Mouse (Mus musculus) MEL (cell line): Measurements from ENCODE around the gene Map6d1. TPM values are rescaled to one million over a fixed set of nuclear protein-coding genes. Genes with fewer than 3 reads are reported as not detected.
A peak's percentile ranks its signal among the peaks of the same experiment; 100 is the strongest.

ENCODE experiments used
- DNase-seq: peaks from one replicate; pipeline ENCODE4 v3.0.0; 2011; ENCODE audit warnings: low read depth, low spot score
- H3K27ac ChIP-seq: 2 replicates; pipeline ENCODE4 v1.5.1; 2012; ENCODE audit warnings: low read depth, mild to moderate bottlenecking, control low read depth, low read length, moderate library complexity; ENCODE audit not compliant: control insufficient read depth
- H3K27me3 ChIP-seq, 2 experiments: fragments of 150-350 bp in 1 of 2; sonication (generic) in 1 of 2; 2 replicates each; pipeline ENCODE4 v1.6.1; 2012; ENCODE audit warnings: low read length in 2 of 2, mild to moderate bottlenecking in 2 of 2, improper control_type of control experiment in 1 of 2, moderate library complexity in 1 of 2; ENCODE audit not compliant: insufficient read depth in 2 of 2, control insufficient read depth in 1 of 2
- H3K36me3 ChIP-seq, 2 experiments: 2 replicates each; pipeline ENCODE4 v1.6.1; 2012 to 2014; ENCODE audit warnings: low read length in 2 of 2, improper control_type of control experiment in 1 of 2, inconsistent platforms in 1 of 2, mild to moderate bottlenecking in 1 of 2; ENCODE audit not compliant: insufficient read depth in 2 of 2, control insufficient read depth in 1 of 2
- H3K4me1 ChIP-seq, 2 experiments: fragments of 150-350 bp in 1 of 2; sonication (generic) in 1 of 2; 2 replicates each; pipeline ENCODE4 v1.6.1; 2012; ENCODE audit warnings: low read length in 2 of 2, improper control_type of control experiment in 1 of 2, mild to moderate bottlenecking in 1 of 2; ENCODE audit not compliant: insufficient read depth in 2 of 2, control insufficient read depth in 1 of 2
- H3K4me3 ChIP-seq, 2 experiments: fragments of 150-350 bp in 1 of 2; sonication (generic) in 1 of 2; 2 replicates each; pipeline ENCODE4 v1.5.1; 2012; ENCODE audit warnings: low read depth in 2 of 2, low read length in 2 of 2, mild to moderate bottlenecking in 2 of 2, moderate library complexity in 2 of 2, control low read depth in 1 of 2, improper control_type of control experiment in 1 of 2; ENCODE audit not compliant: control insufficient read depth in 1 of 2, insufficient read depth in 1 of 2
- H3K79me2 ChIP-seq: 2 replicates; pipeline ENCODE4 v1.6.1; 2012; ENCODE audit warnings: mild to moderate bottlenecking, low read length, moderate library complexity; ENCODE audit not compliant: control insufficient read depth, poor library complexity, insufficient read depth
- H3K9ac ChIP-seq: 2 replicates; pipeline ENCODE4 v1.6.1; 2012; ENCODE audit warnings: low read depth, mild to moderate bottlenecking, control low read depth, low read length, moderate library complexity; ENCODE audit not compliant: control insufficient read depth, poor library complexity, severe bottlenecking
- H3K9me3 ChIP-seq: fragments of 150-350 bp; sonication (generic); replicated peaks from 2 replicates; pipeline ENCODE4 v1.6.1; 2012; ENCODE audit warnings: mild to moderate bottlenecking, low read length, improper control_type of control experiment, moderate library complexity; ENCODE audit not compliant: insufficient read depth
- BHLHE40 ChIP-seq: IDR thresholded peaks from 2 replicates; pipeline ENCODE4 v1.6.1; 2012; ENCODE audit warnings: low read depth, mild to moderate bottlenecking, inconsistent platforms, low read length, improper control_type of control experiment, borderline replicate concordance
- CTCF ChIP-seq, 3 experiments: IDR thresholded peaks in 2 of 3; conservative IDR thresholded peaks in 1 of 3; 2 replicates each; pipeline ENCODE4 v1.5.1; 2011 to 2012; ENCODE audit warnings: low read length in 3 of 3, low read depth in 2 of 3, mild to moderate bottlenecking in 2 of 3, improper control_type of control experiment in 1 of 3, inconsistent platforms in 1 of 3, mixed read lengths in 1 of 3, moderate library complexity in 1 of 3; ENCODE audit not compliant: control insufficient read depth in 1 of 3, insufficient read depth in 1 of 3, poor library complexity in 1 of 3, severe bottlenecking in 1 of 3
- GABPA ChIP-seq: IDR thresholded peaks from 2 replicates; pipeline ENCODE4 v1.6.1; 2012; ENCODE audit warnings: low read depth, mild to moderate bottlenecking, inconsistent platforms, low read length, improper control_type of control experiment, moderate library complexity
- GATA1 ChIP-seq: IDR thresholded peaks from 2 replicates; pipeline ENCODE4 v1.6.1; 2011; ENCODE audit warnings: low read depth, low read length, improper control_type of control experiment
- JUND ChIP-seq: IDR thresholded peaks from 2 replicates; pipeline ENCODE4 v1.6.1; 2011; ENCODE audit warnings: low read depth, mild to moderate bottlenecking, improper control_type of control experiment, low read length
- MAX ChIP-seq: IDR thresholded peaks from 2 replicates; pipeline ENCODE4 v1.6.1; 2011; ENCODE audit warnings: low read length, improper control_type of control experiment
- NRF1 ChIP-seq: IDR thresholded peaks from 2 replicates; pipeline ENCODE4 v1.6.1; 2014; ENCODE audit warnings: low read depth, mild to moderate bottlenecking, inconsistent platforms, low read length, improper control_type of control experiment, moderate library complexity; ENCODE audit not compliant: poor library complexity, insufficient read depth, severe bottlenecking
- RAD21 ChIP-seq: IDR thresholded peaks from 2 replicates; pipeline ENCODE4 v1.6.1; 2011; ENCODE audit warnings: mild to moderate bottlenecking, low read depth, low read length, improper control_type of control experiment
- SMC3 ChIP-seq: IDR thresholded peaks from 2 replicates; pipeline ENCODE4 v1.6.1; 2011; ENCODE audit warnings: low read depth, low read length, improper control_type of control experiment
- TAL1 ChIP-seq: IDR thresholded peaks from 2 replicates; pipeline ENCODE4 v1.6.1; 2012; ENCODE audit warnings: mild to moderate bottlenecking, inconsistent platforms, low read length, moderate library complexity, mixed read lengths
- UBTF ChIP-seq: IDR thresholded peaks from 2 replicates; pipeline ENCODE4 v1.6.1; 2012; ENCODE audit warnings: low read depth, mild to moderate bottlenecking, inconsistent platforms, low read length, improper control_type of control experiment, moderate library complexity, borderline replicate concordance; ENCODE audit not compliant: insufficient read depth
- USF1 ChIP-seq: IDR thresholded peaks from 2 replicates; pipeline ENCODE4 v1.6.1; 2014; ENCODE audit warnings: low read depth, mild to moderate bottlenecking, inconsistent platforms, low read length, improper control_type of control experiment, moderate library complexity
- ZC3H11A ChIP-seq: IDR thresholded peaks from 2 replicates; pipeline ENCODE4 v1.6.1; 2012; ENCODE audit warnings: low read depth, mild to moderate bottlenecking, inconsistent platforms, low read length, improper control_type of control experiment
- ZKSCAN1 ChIP-seq: IDR thresholded peaks from 2 replicates; pipeline ENCODE4 v1.6.1; 2012; ENCODE audit warnings: low read depth, mild to moderate bottlenecking, inconsistent platforms, low read length, improper control_type of control experiment, moderate library complexity
- ZMIZ1 ChIP-seq: IDR thresholded peaks from 2 replicates; pipeline ENCODE4 v1.6.1; 2012; ENCODE audit warnings: low read depth, mild to moderate bottlenecking, inconsistent platforms, low read length, improper control_type of control experiment, moderate library complexity
- polyA plus RNA-seq, 2 experiments: library from polyadenylated mRNA; stranded (reverse) in 1 of 2; unstranded in 1 of 2; fragments of >175 nt in 1 of 2; fragments of >200 nt in 1 of 2; gene quantifications; 2 replicates each; pipeline versions ENCODE4 v1.2.1 to v1.2.4; 2012; ENCODE audit warnings: low replicate concordance in 2 of 2, low read depth in 1 of 2; ENCODE audit not compliant: insufficient read length in 2 of 2, insufficient read depth in 1 of 2, missing spikeins in 1 of 2
- total RNA-seq: library from RNA; depleted of rRNA; stranded (reverse); fragments of 300-350 nt; gene quantifications from 2 replicates; pipeline ENCODE4 v1.2.3, GENCODE M21; 2012

The Map6d1 gene
- total and polyA plus RNA-seq, 3 experiments: 0.08 TPM; not detected in 2

DNA sequence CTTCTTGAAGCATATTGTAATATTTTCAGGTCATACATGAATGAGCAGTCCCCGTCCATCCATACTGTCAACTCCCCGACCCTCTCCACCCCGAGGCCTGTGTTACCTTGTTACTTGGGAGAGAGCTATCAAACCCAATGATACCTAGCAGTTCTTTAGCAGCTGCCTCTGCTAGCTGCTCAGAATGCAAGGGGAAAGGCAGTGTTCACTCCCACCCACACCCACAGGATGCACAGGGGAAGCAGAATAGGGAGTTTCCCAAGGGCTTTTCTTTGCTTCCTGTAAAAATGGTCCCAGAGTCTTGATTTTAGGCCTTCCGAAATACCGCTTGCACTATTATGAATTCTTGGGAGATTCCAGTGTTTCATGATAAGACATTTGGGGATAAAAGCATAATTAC lies 13.0 kb downstream of the Map6d1 start:
- Histone ChIP-seq H3K9me3 (no peaks in the 10 kb centered on the region), H3K4me1 (no peaks in the 10 kb centered on the region), H3K27me3 (no peaks in the 10 kb centered on the region), H3K36me3 (no peaks in the 10 kb centered on the region; a peak in 1 of 4 replicates), H3K9ac (no peak overlapping the region), H3K4me3 (no peak overlapping the region), H3K79me2 (no peaks in the 10 kb centered on the region), H3K27ac (no peak overlapping the region)
- TF ChIP-seq NRF1: no peak
- no peak for TF ChIP-seq GABPA
- TF ChIP-seq MAX: no peak
- TF ChIP-seq CTCF (IDR thresholded peaks at IDR 0.05 in 2 of 3, conservative IDR thresholded peaks at IDR 0.05 in 1 of 3; ENCODE audit: control insufficient read depth in 1 of 3, insufficient read depth in 1 of 3, low read depth in 2 of 3, low read length in 3 of 3, poor library complexity in 1 of 3, severe bottlenecking in 1 of 3): no peak
- no peak for TF ChIP-seq ZMIZ1
- TF ChIP-seq JUND: no peak
- no peak for DNase-seq

- no peak overlapping the region for H3K27ac ChIP-seq
- H3K79me2 ChIP-seq: no peaks in the 10 kb centered on the region
- no peaks in the 10 kb centered on the region for H3K27me3 ChIP-seq
- no peaks in the 10 kb centered on the region for H3K9me3 ChIP-seq
- peak; percentile 60 for DNase-seq
- no peak overlapping the region for H3K9ac ChIP-seq
- H3K4me1 ChIP-seq: no peaks in the 10 kb centered on the region
- no peak overlapping the region for H3K4me3 ChIP-seq
- H3K36me3 ChIP-seq: no peaks in the 10 kb centered on the region; a peak in 2 of 4 replicates
- TF ChIP-seq CTCF (IDR thresholded peaks at IDR 0.05 in 2 of 3, conservative IDR thresholded peaks at IDR 0.05 in 1 of 3; ENCODE audit: control insufficient read depth in 1 of 3, insufficient read depth in 1 of 3, low read depth in 2 of 3, low read length in 3 of 3, poor library complexity in 1 of 3, severe bottlenecking in 1 of 3) (peak in 2 of 3 experiments; percentile 30 to 50; a peak in 3 of 6 replicates), ZKSCAN1 (no peak), BHLHE40 (no peak), SMC3 (peak; percentile 46), GATA1 (peak; percentile 39; the same call in 1 of the 2 replicates), ZC3H11A (0 out of 2 replicates have a peak, but pooled peaks have one; percentile 2), TAL1 (no peak), USF1 (no peak), RAD21 (peak; percentile 8; the same call in 1 of the 2 replicates), UBTF (no peak)
- TF ChIP-seq, all 39 proteins: peak for 5
These were observed 13.7 kb downstream of the Map6d1 start for GRCm38 (mm10) chr16:20227504-20227903.
